In the genomic region with DNA sequence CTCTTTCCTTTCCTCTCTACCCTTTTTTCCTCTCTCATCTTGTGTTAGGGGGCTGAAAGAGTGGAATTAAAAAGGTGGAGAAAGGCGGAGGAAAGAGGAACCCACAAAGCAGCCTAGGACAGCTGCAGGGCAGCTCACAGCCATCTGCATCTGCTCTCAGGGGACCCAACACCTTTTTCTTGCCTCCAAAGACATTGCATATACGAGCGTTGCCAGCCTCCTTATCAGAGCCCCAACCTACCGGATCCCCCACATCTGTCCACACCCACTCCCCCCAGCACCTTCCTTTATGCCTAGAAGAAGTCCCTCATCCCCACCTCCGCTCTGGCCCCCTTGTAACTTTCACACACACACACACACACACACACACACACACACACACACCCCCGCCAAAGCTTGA, we compare ENCODE assay signal across 17 mouse cellular contexts. TPM values are rescaled to one million over a fixed set of nuclear protein-coding genes. Genes with fewer than 3 reads are reported as not detected.
DNase-seq lines count a peak whose midpoint lies in the region; ATAC-seq and TF ChIP-seq lines count a peak whose summit lies in the region.
"Had no signal": no experiment of that assay in that cellular context is flagged by ENCODE, and none has a peak within 500 bp of the region (broad histone marks: within the 10 kb centered on the region; RNA-seq: fewer than 3 reads in every experiment).

No protein-coding gene starts in this region.

- no peak for ATAC-seq in hindbrain, embryonic 12.5 days (ENCODE audit: low FRiP score)
- ATAC-seq in hindbrain, embryonic 16.5 days, result no peak

- peaks cover 23% of the 10 kb centered on the region for H3K4me1 ChIP-seq in hindbrain, embryonic 12.5 days
- H3K4me1 ChIP-seq in hindbrain, embryonic 16.5 days (ENCODE audit: control insufficient read depth, insufficient read depth, low read depth, low read length), result peaks cover 4% of the 10 kb centered on the region
- H3K4me1 ChIP-seq in bone marrow, adult 2 months (ENCODE audit: control insufficient read depth, insufficient read depth, low read length), result peaks cover 5% of the 10 kb centered on the region

- WGBS in hindbrain, embryonic 12.5 days, result 82% methylated on average over 6 of the region's 6 CpGs
- WGBS in hindbrain, embryonic 16.5 days, result 76% methylated on average over 6 of the region's 6 CpGs
- 35% methylated on average over 6 of the region's 6 CpGs for WGBS in bone marrow, adult 2 months

- H3K36me3 ChIP-seq in hindbrain, embryonic 12.5 days, result no peaks in the 10 kb centered on the region
- H3K36me3 ChIP-seq in hindbrain, embryonic 16.5 days (ENCODE audit: control insufficient read depth, insufficient read depth, low read length), result no peaks in the 10 kb centered on the region
- H3K36me3 ChIP-seq: embryonic facial prominence, embryonic 13.5 days; limb, embryonic 12.5 days; midbrain, embryonic 12.5 days had no signal

- H3K27me3 ChIP-seq in hindbrain, embryonic 12.5 days, result no peaks in the 10 kb centered on the region
- no peaks in the 10 kb centered on the region for H3K27me3 ChIP-seq in hindbrain, embryonic 16.5 days (replicated peaks; ENCODE audit: control insufficient read depth, insufficient read depth, low read length)
- H3K27me3 ChIP-seq: embryonic facial prominence, embryonic 13.5 days; limb, embryonic 12.5 days had no signal

- H3K4me3 ChIP-seq in hindbrain, embryonic 12.5 days, result no peak overlapping the region
- H3K4me3 ChIP-seq in hindbrain, embryonic 16.5 days (ENCODE audit: low read length), result no peak overlapping the region
- H3K4me3 ChIP-seq in bone marrow, adult 2 months (replicated peaks; ENCODE audit: control insufficient read depth, low read depth, low read length), result peak overlapping the region; percentile 4
- H3K4me3 ChIP-seq: embryonic facial prominence, embryonic 13.5 days; left cerebral cortex, adult 2 months; limb, embryonic 12.5 days; midbrain, embryonic 12.5 days had no signal

- peak; percentile 72 for DNase-seq in thymus, postnatal 0 days (ENCODE audit: low spot score)
- no peak for DNase-seq in thymus, postnatal 4 days
- no peak for DNase-seq in layer of hippocampus, postnatal 10 days (ENCODE audit: low spot score in 2 of 2)
- no peak for DNase-seq in adrenal gland, adult 8-10 months
- DNase-seq: adrenal gland, postnatal 36 days; cerebellum, adult 9-10 months; heart, postnatal 14 days; kidney, adult 2 months; kidney, postnatal 14 days; lung, embryonic 14.5 days had no signal

- no peak for TF ChIP-seq POLR2A in bone marrow, adult 2 months (IDR thresholded peaks at IDR 0.05; ENCODE audit: borderline replicate concordance, control insufficient read depth, low read depth, low read length)

- no peak for TF ChIP-seq CTCF in bone marrow, adult 2 months (IDR thresholded peaks at IDR 0.05; ENCODE audit: control insufficient read depth, insufficient read depth, low read length)

- H3K9ac ChIP-seq in hindbrain, embryonic 12.5 days, result peak overlapping the region; percentile 23; the same call in 1 of the 2 replicates
- no peak overlapping the region for H3K9ac ChIP-seq in hindbrain, embryonic 16.5 days (ENCODE audit: low read depth, low read length)
- H3K9ac ChIP-seq: embryonic facial prominence, embryonic 13.5 days; limb, embryonic 12.5 days; lung, embryonic 14.5 days; midbrain, embryonic 12.5 days had no signal

- no peak overlapping the region for H3K4me2 ChIP-seq in hindbrain, embryonic 12.5 days (replicated peaks)
- no peak overlapping the region for H3K4me2 ChIP-seq in hindbrain, embryonic 16.5 days (ENCODE audit: low read length)
- H3K4me2 ChIP-seq: embryonic facial prominence, embryonic 13.5 days; limb, embryonic 12.5 days; lung, embryonic 14.5 days; midbrain, embryonic 12.5 days had no signal

- no peaks in the 10 kb centered on the region for H3K9me3 ChIP-seq in hindbrain, embryonic 12.5 days (replicated peaks)
- no peaks in the 10 kb centered on the region for H3K9me3 ChIP-seq in hindbrain, embryonic 16.5 days (ENCODE audit: control insufficient read depth, low read length)
- H3K9me3 ChIP-seq: embryonic facial prominence, embryonic 13.5 days; limb, embryonic 12.5 days; midbrain, embryonic 12.5 days had no signal

- no peak overlapping the region for H3K27ac ChIP-seq in hindbrain, embryonic 12.5 days
- no peak overlapping the region for H3K27ac ChIP-seq in hindbrain, embryonic 16.5 days (ENCODE audit: low read depth, low read length)
- H3K27ac ChIP-seq in bone marrow, adult 2 months (ENCODE audit: control insufficient read depth, insufficient read depth, low read depth, low read length, poor library complexity), result peak overlapping the region; percentile 94
- H3K27ac ChIP-seq: embryonic facial prominence, embryonic 13.5 days; left cerebral cortex, adult 2 months; limb, embryonic 12.5 days; midbrain, embryonic 12.5 days had no signal

RNA-seq across cellular contexts. Expression of a gene that starts 5.4 kb away (rescaled TPM):
- 11.9 and 12.2 TPM in 2 replicates for polyA plus RNA-seq in hindbrain, embryonic 12.5 days (2016; fragmentation: Nextera tagmentation; extraction: Ambion mirVana)
- polyA plus RNA-seq in hindbrain, embryonic 16.5 days (2015; fragmentation: Nextera tagmentation; extraction: Ambion mirVana), result 11.4 and 13.4 TPM in 2 replicates
- polyA plus RNA-seq in thymus, postnatal 0 days (2015; fragmentation: Nextera tagmentation; extraction: Ambion mirVana), result 9.0 and 9.2 TPM in 2 replicates
- polyA plus RNA-seq in bone marrow, adult 2 months (2011; ENCODE audit: insufficient read depth, insufficient read length, low replicate concordance, missing spikeins), result 0.88 and 3.2 TPM in 2 replicates
- 10 to 100 TPM; 16.3 to 18.3 TPM for total RNA-seq in layer of hippocampus, postnatal 10 days (2021)
- 10 to 100 TPM; 16.1 to 18.1 (median 17.1) TPM for total RNA-seq in adrenal gland, adult 8-10 months (2022)

RNA-seq across cellular contexts. Expression of a gene that starts 56.8 kb away (rescaled TPM):
- polyA plus RNA-seq in hindbrain, embryonic 12.5 days (2016; fragmentation: Nextera tagmentation; extraction: Ambion mirVana), result 115 and 142 TPM in 2 replicates
- polyA plus RNA-seq in hindbrain, embryonic 16.5 days (2015; fragmentation: Nextera tagmentation; extraction: Ambion mirVana), result 112 and 127 TPM in 2 replicates
- polyA plus RNA-seq in thymus, postnatal 0 days (2015; fragmentation: Nextera tagmentation; extraction: Ambion mirVana), result 94.3 and 127 TPM in 2 replicates
- 90.1 and 247 TPM in 2 replicates for polyA plus RNA-seq in bone marrow, adult 2 months (2011; ENCODE audit: insufficient read depth, insufficient read length, low replicate concordance, missing spikeins)
- 100 to 1,000 TPM; 129 to 134 TPM for total RNA-seq in layer of hippocampus, postnatal 10 days (2021)
- 10 to 100 TPM; 38.1 to 64.0 (median 54.4) TPM for total RNA-seq in adrenal gland, adult 8-10 months (2022)
